Mouse (Mus musculus): ENCODE results near the gene Zfp658.
A peak's percentile ranks its signal among the peaks of the same experiment; 100 is the strongest.

- TF ChIP-seq POLR2A (IDR thresholded peaks at IDR 0.05; ENCODE audit: control insufficient read depth, extremely low read depth, insufficient read depth, low read length, poor library complexity) (no peak), CTCF (IDR thresholded peaks at IDR 0.05; ENCODE audit: borderline replicate concordance, control insufficient read depth, extremely low read depth, insufficient read depth, low read length, poor library complexity) (0 out of 2 replicates have a peak, but pooled peaks have one; percentile 25)
Measured at GRCm38 (mm10) chr7:43562006-43562633, at the start of gene Zfp658.
